Comparison of ENCODE assay signal across 18 mouse cellular contexts in the genomic region with DNA sequence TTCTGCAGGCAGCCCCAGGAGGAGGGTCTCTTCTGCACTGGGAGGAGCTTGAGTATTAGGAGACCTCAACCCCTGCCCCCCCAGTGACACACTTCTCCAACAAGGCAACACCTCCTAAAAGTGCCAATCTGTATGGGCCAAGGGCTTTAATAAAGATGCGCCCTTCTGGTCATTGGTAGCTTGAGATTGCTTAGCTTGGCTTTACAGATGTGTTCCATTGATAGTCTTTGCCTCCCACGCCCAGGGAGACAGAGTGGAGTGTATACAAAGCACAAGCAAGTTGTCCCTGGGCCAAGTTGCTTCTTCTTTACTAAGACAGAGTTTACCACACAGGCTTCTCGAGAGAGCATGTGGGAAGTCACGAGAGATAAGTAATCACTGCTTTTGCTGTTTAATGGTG. TPM values are rescaled to one million over a fixed set of nuclear protein-coding genes. Genes with fewer than 3 reads are reported as not detected.
"Had no signal": no experiment of that assay in that cellular context is flagged by ENCODE, and none has a peak within 500 bp of the region (broad histone marks: within the 10 kb centered on the region; RNA-seq: fewer than 3 reads in every experiment).

No protein-coding gene starts in this region.

- H3K27ac ChIP-seq: kidney, postnatal 0 days; limb, embryonic 15.5 days; liver, embryonic 15.5 days; neural tube, embryonic 13.5 days; stomach, embryonic 15.5 days had no signal

- H3K4me1 ChIP-seq: limb, embryonic 15.5 days; neural tube, embryonic 13.5 days; stomach, embryonic 15.5 days had no signal

- H3K27me3 ChIP-seq: limb, embryonic 15.5 days; liver, embryonic 15.5 days; neural tube, embryonic 13.5 days; stomach, embryonic 15.5 days had no signal

- ATAC-seq: midbrain, embryonic 16.5 days had no signal

- H3K4me3 ChIP-seq: limb, embryonic 15.5 days; liver, embryonic 15.5 days; megakaryocyte, embryonic 14.5 days; neural tube, embryonic 13.5 days; stomach, embryonic 15.5 days had no signal

- H3K9me3 ChIP-seq: liver, embryonic 15.5 days; stomach, embryonic 15.5 days had no signal

- H3K36me3 ChIP-seq: limb, embryonic 15.5 days; liver, embryonic 15.5 days; neural tube, embryonic 13.5 days; stomach, embryonic 15.5 days had no signal

- H3K9ac ChIP-seq: limb, embryonic 15.5 days; liver, embryonic 15.5 days; neural tube, embryonic 13.5 days; stomach, embryonic 15.5 days had no signal

- DNase-seq: layer of hippocampus, adult 9-11 months; layer of hippocampus, postnatal 36 days; right cerebral cortex, postnatal 14 days; thymus, adult 2 months; thymus, postnatal 25 days had no signal

- H3K4me2 ChIP-seq: limb, embryonic 15.5 days; liver, embryonic 15.5 days; midbrain, embryonic 11.5 days; neural tube, embryonic 13.5 days; stomach, embryonic 15.5 days had no signal

RNA-seq across cellular contexts. Expression of gene Cdrt4, which starts 20.4 kb away (rescaled TPM):
- total RNA-seq: layer of hippocampus, adult 18-20 months; left cerebral cortex, adult 8-10 months; left cerebral cortex, postnatal 25 days had no signal
- polyA plus RNA-seq: intestine, embryonic 16.5 days; liver, embryonic 15.5 days; midbrain, embryonic 11.5 days; midbrain, embryonic 16.5 days; neural tube, embryonic 13.5 days; spleen, adult 2 months; thymus, adult 2 months had no signal
